Mouse (Mus musculus) liver, embryonic 13.5 days (tissue): ENCODE results near the gene Hoxa1. TPM values are rescaled to one million over a fixed set of nuclear protein-coding genes. Genes with fewer than 3 reads are reported as not detected.

ENCODE experiments used
- ATAC-seq: fragments of 200-750 bp; cut with Nextera tagmentation; 2 replicates; pipeline ENCODE4 v1.8.0; 2017; ENCODE audit warnings: low read depth, mild to moderate bottlenecking, moderate number of reproducible peaks, moderate library complexity
- DNase-seq: peaks from one replicate; pipeline ENCODE4 v3.0.0; 2022
- H3K27ac ChIP-seq: fragments of 300-500 bp; sonication (generic); 2 replicates; pipeline ENCODE4 v1.5.1; 2015; ENCODE audit warnings: moderate library complexity, mild to moderate bottlenecking, inconsistent platforms
- H3K27me3 ChIP-seq: fragments of 300-500 bp; sonication (generic); 2 replicates; pipeline ENCODE4 v1.6.1; 2015; ENCODE audit warnings: mild to moderate bottlenecking, inconsistent platforms
- H3K36me3 ChIP-seq: fragments of 300-500 bp; sonication (generic); 2 replicates; pipeline ENCODE4 v1.6.1; 2015; ENCODE audit warnings: mild to moderate bottlenecking, inconsistent platforms
- H3K4me1 ChIP-seq: fragments of 300-500 bp; sonication (generic); replicated peaks from 2 replicates; pipeline ENCODE4 v1.6.1; 2015; ENCODE audit warnings: inconsistent platforms
- H3K4me2 ChIP-seq: fragments of 300-500 bp; sonication (generic); 2 replicates; pipeline ENCODE4 v1.6.1; 2015; ENCODE audit warnings: inconsistent platforms, mild to moderate bottlenecking, moderate library complexity
- H3K4me3 ChIP-seq: fragments of 300-500 bp; sonication (generic); replicated peaks from 2 replicates; pipeline ENCODE4 v1.5.1; 2015; ENCODE audit warnings: mild to moderate bottlenecking, inconsistent platforms
- H3K9ac ChIP-seq: fragments of 300-500 bp; sonication (generic); 2 replicates; pipeline ENCODE4 v1.6.1; 2015; ENCODE audit warnings: mild to moderate bottlenecking, inconsistent platforms
- H3K9me3 ChIP-seq: fragments of 300-500 bp; sonication (generic); replicated peaks from 2 replicates; pipeline ENCODE4 v1.6.1; 2016; ENCODE audit warnings: inconsistent platforms
- WGBS: fragments of 180-500 bp; shearing (Covaris S2); methylation state at CpG from one replicate; pipeline ENCODE4 v1.1.7; 2015; ENCODE audit not compliant: insufficient replicate concordance; 5-methylcytosine and 5-hydroxymethylcytosine counted together
- polyA plus RNA-seq: library from polyadenylated mRNA; unstranded; fragments of >200 nt; fragmentation: Nextera tagmentation; extraction: Ambion mirVana; gene quantifications from 2 replicates; pipeline ENCODE4 v1.2.1, GENCODE M21; 2015

Hoxa1 gene
- polyA plus RNA-seq, 1 experiment from 2014 or later = 0.52 TPM

DNA sequence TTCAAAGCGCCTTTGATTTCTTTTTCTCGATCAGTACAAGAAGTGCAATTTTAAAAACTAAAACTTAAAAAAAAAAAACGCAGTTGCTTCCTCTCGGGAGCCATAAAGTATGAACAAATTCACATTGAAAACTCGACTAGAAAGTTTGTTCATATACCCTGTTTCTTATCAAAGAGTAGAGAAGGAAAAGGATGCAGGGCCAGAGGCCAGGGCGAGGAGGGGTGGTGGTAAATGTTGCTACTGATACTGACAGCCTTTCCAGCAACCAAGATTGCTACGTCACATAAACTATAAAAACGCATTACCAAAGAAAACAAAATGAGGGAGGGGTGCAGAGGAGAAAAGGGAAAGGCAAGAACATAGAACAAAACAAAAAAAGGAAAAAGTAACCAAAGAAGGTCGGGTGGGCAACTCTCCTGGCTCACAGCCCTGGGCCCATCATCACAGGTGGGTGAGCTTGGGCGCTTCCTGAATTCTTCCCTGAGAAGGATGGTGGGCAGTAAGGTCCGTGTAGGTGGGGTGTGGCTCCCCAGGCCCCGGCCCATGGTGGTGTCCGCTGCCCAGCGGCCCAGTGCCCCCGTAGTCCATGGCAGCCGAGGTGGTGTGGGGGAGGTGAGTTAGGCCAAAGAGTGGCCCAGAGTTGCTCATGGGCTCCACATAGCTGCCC lies 11.5 kb upstream of the Hoxa1 start:
- Histone ChIP-seq H3K36me3 (no peaks in the 10 kb centered on the region), H3K4me1 (peaks cover 11% of the 10 kb centered on the region), H3K9me3 (no peaks in the 10 kb centered on the region), H3K27me3 (peaks cover 100% of the 10 kb centered on the region), H3K27ac (peak overlapping the region; percentile 66), H3K9ac (no peak overlapping the region), H3K4me3 (no peak overlapping the region), H3K4me2 (no peak overlapping the region)
- WGBS = 24% methylated on average over 16 of the region's 16 CpGs
- DNase-seq (no peak), ATAC-seq (no peak)

GRCm38 (mm10) chr6:52168191-52169055 lies 10.3 kb upstream of the Hoxa1 start:
- ATAC-seq = no peak
- Histone ChIP-seq H3K4me1 (peaks cover 11% of the 10 kb centered on the region), H3K27me3 (peaks cover 100% of the 10 kb centered on the region), H3K4me3 (no peak overlapping the region), H3K27ac (no peak overlapping the region), H3K9ac (no peak overlapping the region), H3K36me3 (no peaks in the 10 kb centered on the region), H3K4me2 (peak overlapping the region; percentile 19; the same call in 1 of the 2 replicates), H3K9me3 (no peaks in the 10 kb centered on the region)
- WGBS = 13% methylated on average over 42 of the region's 42 CpGs
- no peak for DNase-seq

DNA sequence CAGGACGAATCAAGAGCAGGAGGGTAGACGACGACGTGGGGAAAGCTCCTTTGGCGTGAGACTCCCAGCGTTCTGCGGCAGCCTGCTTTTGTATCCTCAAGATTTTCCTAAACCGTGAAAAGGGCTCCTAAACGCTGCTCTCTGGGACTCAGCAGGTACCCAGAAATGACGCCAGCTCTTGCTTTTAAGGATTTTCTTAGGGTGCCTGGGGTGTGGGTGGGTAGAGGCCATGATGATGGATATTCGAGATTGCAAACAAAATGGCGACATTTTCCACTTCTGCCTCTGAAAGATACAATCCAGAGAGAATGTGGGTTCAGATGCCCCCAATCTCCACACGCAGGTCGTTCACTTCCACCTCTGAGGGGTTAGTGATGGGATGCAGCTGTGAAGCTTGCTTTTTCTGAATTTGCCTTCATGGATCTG lies 9.6 kb upstream of the Hoxa1 start:
- DNase-seq (no peak), ATAC-seq (no peak)
- peaks cover 100% of the 10 kb centered on the region for H3K27me3 ChIP-seq
- no peak overlapping the region for H3K27ac ChIP-seq
- H3K4me3 ChIP-seq = no peak overlapping the region
- H3K9me3 ChIP-seq = no peaks in the 10 kb centered on the region
- no peaks in the 10 kb centered on the region for H3K36me3 ChIP-seq
- peaks cover 9% of the 10 kb centered on the region for H3K4me1 ChIP-seq
- WGBS = 17% methylated on average over 14 of the region's 14 CpGs
- H3K4me2 ChIP-seq = no peak overlapping the region
- no peak overlapping the region for H3K9ac ChIP-seq

- no peak overlapping the region for H3K4me2 ChIP-seq
- no peak overlapping the region for H3K27ac ChIP-seq
- WGBS = 22% methylated on average over 1 of the region's 1 CpGs
- DNase-seq = no peak
- no peaks in the 10 kb centered on the region for H3K36me3 ChIP-seq
- ATAC-seq = no peak
- no peak overlapping the region for H3K4me3 ChIP-seq
- peaks cover 99% of the 10 kb centered on the region for H3K27me3 ChIP-seq
- no peak overlapping the region for H3K9ac ChIP-seq
- no peaks in the 10 kb centered on the region for H3K9me3 ChIP-seq
- peaks cover 3% of the 10 kb centered on the region for H3K4me1 ChIP-seq
Measured at GRCm38 (mm10) chr6:52167176-52167575, 9.1 kb upstream of the Hoxa1 start.

DNA sequence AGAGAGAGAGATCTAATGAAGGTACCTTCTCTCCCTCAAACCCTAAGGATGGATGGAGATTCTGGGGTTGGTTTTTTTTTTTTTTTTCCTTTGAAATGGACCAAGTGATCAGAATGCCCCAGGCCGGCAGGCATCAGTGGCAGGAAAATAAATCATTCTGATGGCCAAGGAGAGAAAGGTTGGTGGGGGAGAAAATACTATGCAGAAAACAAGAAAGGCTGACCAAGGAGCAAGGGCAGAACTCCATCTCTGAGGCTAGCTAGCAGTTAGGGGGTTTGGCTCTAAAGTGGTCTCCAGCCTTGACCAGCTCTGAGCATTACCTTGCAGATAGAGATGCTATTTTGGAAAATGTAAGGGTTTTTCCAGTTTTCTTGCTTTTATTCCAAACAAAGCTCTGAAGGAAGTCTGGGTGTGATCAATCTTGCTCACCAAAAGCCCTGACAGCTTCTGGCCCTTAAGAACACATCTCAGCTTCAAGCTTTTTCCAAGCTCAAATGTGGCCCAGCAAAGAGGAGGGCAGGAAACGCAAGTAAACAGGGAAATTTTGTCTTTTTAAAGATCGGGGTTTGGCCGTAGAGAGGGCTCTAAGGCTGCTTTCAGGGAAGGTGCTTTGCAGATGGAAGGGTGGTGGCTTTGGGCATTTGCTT lies 8.4 kb upstream of the Hoxa1 start:
- Histone ChIP-seq H3K36me3 (no peaks in the 10 kb centered on the region), H3K9ac (no peak overlapping the region), H3K4me1 (0 out of 2 replicates have a peak, but pooled peaks cover 3% of the 10 kb centered on the region), H3K4me2 (no peak overlapping the region), H3K9me3 (no peaks in the 10 kb centered on the region), H3K4me3 (no peak overlapping the region), H3K27ac (no peak overlapping the region), H3K27me3 (peaks cover 99% of the 10 kb centered on the region)
- no peak for DNase-seq
- 8% methylated on average over 4 of the region's 4 CpGs for WGBS
- ATAC-seq = no peak

DNA sequence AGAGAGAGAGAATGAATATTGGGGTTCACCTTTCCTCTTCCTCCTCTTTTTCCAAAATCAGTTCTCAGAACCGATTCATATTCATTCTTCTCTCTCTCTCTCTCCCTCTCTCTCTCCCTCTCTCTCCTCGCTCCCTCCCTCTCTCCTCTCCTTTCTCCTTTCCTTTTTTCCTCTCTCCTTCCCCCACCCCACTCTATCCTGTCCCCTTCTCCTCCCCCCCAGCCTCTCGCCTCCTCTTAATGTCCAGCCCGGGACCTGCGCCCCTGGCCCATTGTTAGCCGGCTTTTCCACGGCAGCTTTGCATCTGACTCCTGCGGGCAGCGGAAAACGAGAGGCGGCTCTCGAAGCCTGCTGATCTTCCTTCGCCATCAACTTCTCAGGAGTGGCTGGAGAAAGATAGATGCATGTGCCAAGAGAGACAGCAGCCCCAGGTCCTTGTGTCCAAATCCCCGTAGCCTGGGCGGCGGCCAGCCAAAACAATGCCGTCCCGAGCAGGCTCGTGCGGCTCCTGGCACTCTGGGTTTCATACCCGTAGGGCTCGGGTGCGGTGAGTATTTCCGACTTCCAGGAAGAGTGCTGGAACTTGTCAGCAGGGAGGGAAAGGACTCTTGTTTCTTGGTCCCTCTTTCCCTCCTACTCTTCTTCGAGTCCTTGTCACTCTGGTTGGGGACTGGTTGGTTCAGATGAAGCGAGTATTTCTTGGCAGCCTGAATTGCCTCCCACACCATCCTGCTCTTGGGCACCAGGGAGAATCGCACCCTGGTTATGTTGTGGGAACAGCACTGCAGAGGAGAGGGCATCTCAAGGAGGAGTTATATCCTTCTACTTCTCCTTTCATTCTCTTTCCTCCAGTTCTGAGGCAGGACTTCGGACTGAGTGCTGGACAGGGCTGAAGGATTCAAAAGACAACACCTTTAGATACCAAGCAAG lies 7.6 kb upstream of the Hoxa1 start:
- Histone ChIP-seq H3K27ac (peak overlapping the region; percentile 43; the same call in 1 of the 2 replicates), H3K4me3 (peak overlapping the region; percentile 22; the same call in 1 of the 2 replicates), H3K27me3 (peaks cover 98% of the 10 kb centered on the region), H3K36me3 (no peaks in the 10 kb centered on the region), H3K9me3 (no peaks in the 10 kb centered on the region), H3K9ac (peak overlapping the region; percentile 6; the same call in 1 of the 2 replicates), H3K4me2 (peak overlapping the region; percentile 34), H3K4me1 (0 out of 2 replicates have a peak, but pooled peaks cover 3% of the 10 kb centered on the region)
- no peak for ATAC-seq
- 4% methylated on average over 28 of the region's 28 CpGs for WGBS
- no peak for DNase-seq

DNA sequence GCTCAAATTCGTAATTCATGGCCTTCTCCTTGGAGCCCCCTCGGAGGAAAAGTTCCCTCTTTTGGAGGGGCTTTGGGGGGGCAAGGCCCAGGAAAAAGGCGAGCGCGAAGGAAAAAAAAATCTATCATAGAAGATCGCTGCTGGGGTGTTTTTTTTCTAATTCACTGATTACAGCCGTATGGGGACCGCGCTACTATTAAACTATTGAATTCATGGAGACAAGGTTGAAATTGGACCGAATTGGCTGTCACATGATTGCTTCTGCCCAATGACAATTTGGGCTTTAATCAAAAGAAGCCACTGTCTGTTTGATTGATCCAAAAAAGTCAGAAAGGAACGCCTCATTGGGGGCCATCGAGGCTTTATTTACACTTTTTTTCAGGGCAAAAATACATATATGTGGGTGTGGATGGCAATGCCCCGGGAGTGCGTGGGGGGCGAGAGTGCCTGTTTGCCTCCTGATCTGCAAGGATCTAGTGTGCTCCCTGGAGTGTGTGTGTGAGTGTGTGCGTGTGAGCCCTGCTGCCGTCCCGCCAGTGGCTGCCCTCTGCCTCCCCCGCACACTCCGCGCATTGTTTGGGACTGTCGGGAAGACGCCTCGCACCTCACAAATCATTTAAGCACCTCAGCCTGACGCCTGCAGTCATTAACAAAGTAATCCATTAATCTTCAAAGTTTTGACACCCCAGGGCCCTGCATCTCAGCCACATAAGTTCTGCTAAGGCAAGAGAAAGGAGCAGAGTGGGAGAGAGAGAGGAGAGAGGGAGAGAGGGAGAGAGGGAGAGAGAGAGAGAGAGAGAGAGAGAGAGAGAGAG lies 6.7 kb upstream of the Hoxa1 start, which contains the start of gene Hoxa2:
Hoxa2 (minus strand) TSS at position 206 of the 815 bp plus-strand sequence.
- Histone ChIP-seq H3K4me1 (no peaks in the 10 kb centered on the region), H3K4me2 (peak within 1 kb of the TSS; percentile 51), H3K9ac (peak within 1 kb of the TSS; percentile 50), H3K27me3 (peaks cover 98% of the 10 kb centered on the region), H3K36me3 (no peaks in the 10 kb centered on the region), H3K9me3 (no peaks in the 10 kb centered on the region), H3K4me3 (peak within 1 kb of the TSS; percentile 38), H3K27ac (peak within 1 kb of the TSS; percentile 43; the same call in 1 of the 2 replicates)
- 1% methylated on average over 25 of the region's 25 CpGs for WGBS
- no peak for ATAC-seq
- DNase-seq = no peak

DNA sequence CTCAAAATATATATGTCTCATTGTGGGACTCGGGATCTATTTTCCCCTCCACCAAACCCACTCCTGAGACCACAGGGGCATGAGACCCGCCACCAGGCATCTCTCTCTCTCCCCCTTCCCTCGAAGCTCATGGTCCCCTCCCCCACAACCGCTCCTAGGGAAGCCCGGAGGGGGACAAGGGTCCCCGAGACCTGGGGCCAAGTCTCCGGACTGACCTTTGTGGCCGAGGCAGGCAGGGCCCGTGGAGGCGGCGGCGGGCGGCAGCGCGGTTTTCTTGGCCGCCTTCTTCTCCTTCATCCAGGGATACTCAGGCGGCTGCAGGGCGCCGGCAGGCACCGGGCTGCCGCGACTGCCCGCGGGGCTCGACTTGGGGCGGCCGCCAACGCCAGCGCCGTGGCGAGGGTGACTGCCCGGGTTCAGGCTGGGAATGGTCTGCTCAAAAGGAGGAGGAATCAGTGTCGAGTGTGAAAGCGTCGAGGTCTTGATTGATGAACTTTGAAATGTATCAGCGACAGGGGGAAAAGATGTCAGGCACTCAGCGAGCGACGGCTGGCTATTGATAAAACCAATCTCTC lies 6.0 kb upstream of the Hoxa1 start:
- Histone ChIP-seq H3K27ac (peak overlapping the region; percentile 29; the same call in 1 of the 2 replicates), H3K27me3 (peaks cover 98% of the 10 kb centered on the region), H3K4me1 (no peaks in the 10 kb centered on the region; the same call in 1 of the 2 replicates), H3K36me3 (no peaks in the 10 kb centered on the region), H3K4me2 (peak overlapping the region; percentile 51), H3K9me3 (no peaks in the 10 kb centered on the region), H3K9ac (peak overlapping the region; percentile 50), H3K4me3 (peak overlapping the region; percentile 38)
- DNase-seq (no peak), ATAC-seq (no peak)
- 2% methylated on average over 39 of the region's 39 CpGs for WGBS

DNA sequence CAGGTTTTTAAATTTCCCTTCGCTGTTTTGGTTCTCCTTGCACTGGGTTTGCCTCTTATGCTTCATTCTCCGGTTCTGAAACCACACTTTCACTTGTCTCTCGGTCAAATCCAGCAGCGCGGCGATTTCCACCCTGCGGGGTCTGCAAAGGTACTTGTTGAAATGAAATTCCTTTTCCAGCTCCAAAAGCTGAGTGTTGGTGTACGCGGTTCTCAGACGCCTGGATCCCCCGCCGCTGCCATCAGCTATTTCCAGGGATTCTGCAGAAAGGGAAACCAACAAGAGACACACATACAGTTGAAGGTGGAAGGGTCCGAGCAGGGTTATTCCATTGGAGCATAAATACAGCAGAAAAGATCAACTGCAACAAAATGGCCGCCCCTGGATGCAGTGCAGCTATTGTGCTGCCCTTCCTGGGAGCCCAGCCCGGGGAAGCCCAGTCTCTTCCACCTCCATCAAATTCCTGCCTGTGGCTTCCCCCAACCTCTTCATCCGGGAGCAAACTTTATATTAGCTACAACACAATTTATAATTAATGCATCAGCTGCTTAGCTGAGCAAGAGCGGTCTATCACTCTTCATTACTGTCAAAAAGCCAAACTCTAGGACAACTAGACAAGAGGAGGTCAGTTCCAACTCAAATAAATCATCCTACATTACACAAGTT lies 5.4 kb upstream of the Hoxa1 start:
- Histone ChIP-seq H3K4me1 (peaks cover 2% of the 10 kb centered on the region; the same call in 1 of the 2 replicates), H3K4me3 (peak overlapping the region; percentile 16), H3K27ac (peak overlapping the region; percentile 31), H3K9ac (peak overlapping the region; percentile 50; the same call in 1 of the 2 replicates), H3K27me3 (peaks cover 98% of the 10 kb centered on the region), H3K4me2 (peak overlapping the region; percentile 51), H3K9me3 (no peaks in the 10 kb centered on the region), H3K36me3 (no peaks in the 10 kb centered on the region)
- ATAC-seq (no peak), DNase-seq (no peak)
- WGBS = 7% methylated on average over 17 of the region's 17 CpGs
